Mouse (Mus musculus) CH12.LX (cell line): Measurements from ENCODE around the gene 1110032A03Rik. TPM values are rescaled to one million over a fixed set of nuclear protein-coding genes. Genes with fewer than 3 reads are reported as not detected.

ENCODE experiments used
- DNase-seq: peaks from one replicate; pipeline ENCODE4 v3.0.0-alpha.2; 2013; ENCODE audit errors: extremely low read depth
- H3K27ac ChIP-seq: 2 replicates; pipeline ENCODE4 v1.5.1; 2012; ENCODE audit warnings: low read depth, mild to moderate bottlenecking, control low read depth, moderate library complexity; ENCODE audit not compliant: insufficient read depth
- H3K27me3 ChIP-seq: replicated peaks from 2 replicates; pipeline ENCODE3; 2012; ENCODE audit warnings: inconsistent platforms
- H3K36me3 ChIP-seq, 2 experiments: replicated peaks in 1 of 2; 2 replicates each; pipeline versions ENCODE3 to v1.6.1; 2012; ENCODE audit warnings: inconsistent platforms in 1 of 2, low read length in 1 of 2, mild to moderate bottlenecking in 1 of 2, mixed read lengths in 1 of 2, moderate library complexity in 1 of 2; ENCODE audit not compliant: control insufficient read depth in 1 of 2, insufficient read depth in 1 of 2
- H3K4me1 ChIP-seq, 2 experiments: 2 replicates each; pipeline ENCODE4 v1.6.1; 2012; ENCODE audit warnings: inconsistent platforms in 1 of 2, moderate library complexity in 1 of 2; ENCODE audit not compliant: insufficient read depth in 2 of 2, control insufficient read depth in 1 of 2
- H3K4me2 ChIP-seq: 2 replicates; pipeline ENCODE4 v1.6.1; 2012; ENCODE audit warnings: low read depth, mild to moderate bottlenecking, control low read depth; ENCODE audit not compliant: poor library complexity, insufficient read depth, severe bottlenecking
- H3K4me3 ChIP-seq, 3 experiments: fragments of 150-350 bp in 1 of 3; sonication (generic) in 1 of 3; replicated peaks in 1 of 3; 2 replicates each; pipeline versions ENCODE3 to v1.5.1; 2011 to 2012; ENCODE audit warnings: low read depth in 2 of 3, low read length in 2 of 3, mild to moderate bottlenecking in 2 of 3, moderate library complexity in 2 of 3, control low read depth in 1 of 3, improper control_type of control experiment in 1 of 3, inconsistent platforms in 1 of 3, mixed read lengths in 1 of 3; ENCODE audit not compliant: poor library complexity in 1 of 3
- H3K79me2 ChIP-seq: replicated peaks from 2 replicates; pipeline ENCODE4 v1.6.1; 2012; ENCODE audit warnings: mild to moderate bottlenecking, moderate library complexity; ENCODE audit not compliant: control insufficient read depth, poor library complexity, insufficient read depth, severe bottlenecking; ENCODE audit errors: extremely low read depth
- H3K9ac ChIP-seq: 2 replicates; pipeline ENCODE4 v1.6.1; 2012; ENCODE audit warnings: low read depth, mild to moderate bottlenecking, control low read depth, moderate library complexity; ENCODE audit not compliant: insufficient read depth
- H3K9me3 ChIP-seq: replicated peaks from 2 replicates; pipeline ENCODE3; 2012; ENCODE audit warnings: low read length, inconsistent platforms, mixed read lengths
- CHD1 ChIP-seq: IDR thresholded peaks from 2 replicates; pipeline ENCODE4 v1.6.1; 2012; ENCODE audit warnings: low read depth, low read length, improper control_type of control experiment, inconsistent platforms
- CTCF ChIP-seq, 2 experiments: IDR thresholded peaks in 1 of 2; conservative IDR thresholded peaks in 1 of 2; 2 replicates each; pipeline ENCODE4 v1.5.1; 2011 to 2012; ENCODE audit warnings: low read depth in 2 of 2, low read length in 2 of 2, improper control_type of control experiment in 1 of 2, inconsistent platforms in 1 of 2, mild to moderate bottlenecking in 1 of 2, moderate library complexity in 1 of 2
- EP300 ChIP-seq: IDR thresholded peaks from 2 replicates; pipeline ENCODE4 v1.6.1; 2011; ENCODE audit warnings: low read length, improper control_type of control experiment
- GABPA ChIP-seq: IDR thresholded peaks from 2 replicates; pipeline ENCODE4 v1.6.1; 2012; ENCODE audit warnings: low read depth, low read length, improper control_type of control experiment, inconsistent platforms; ENCODE audit not compliant: insufficient replicate concordance
- IRF4 ChIP-seq: IDR thresholded peaks from 2 replicates; pipeline ENCODE4 v1.6.1; 2014; ENCODE audit warnings: low read depth, mild to moderate bottlenecking, inconsistent platforms, low read length, improper control_type of control experiment
- KAT2A ChIP-seq: IDR thresholded peaks from 2 replicates; pipeline ENCODE4 v1.6.1; 2012; ENCODE audit warnings: low read length, improper control_type of control experiment, inconsistent platforms; ENCODE audit not compliant: insufficient replicate concordance
- MEF2A ChIP-seq: IDR thresholded peaks from 2 replicates; pipeline ENCODE4 v1.6.1; 2014; ENCODE audit warnings: low read depth, mild to moderate bottlenecking, inconsistent platforms, low read length, improper control_type of control experiment, borderline replicate concordance
- MYC ChIP-seq: IDR thresholded peaks from 2 replicates; pipeline ENCODE4 v1.6.1; 2011; ENCODE audit warnings: low read depth, mild to moderate bottlenecking, improper control_type of control experiment, low read length
- NELFE ChIP-seq: IDR thresholded peaks from 2 replicates; pipeline ENCODE4 v1.6.1; 2011; ENCODE audit warnings: low read depth, low read length, improper control_type of control experiment
- NRF1 ChIP-seq: IDR thresholded peaks from 2 replicates; pipeline ENCODE4 v1.6.1; 2014; ENCODE audit warnings: low read depth, mild to moderate bottlenecking, inconsistent platforms, low read length, improper control_type of control experiment, moderate library complexity
- POLR2A ChIP-seq: IDR thresholded peaks from 2 replicates; pipeline ENCODE4 v1.6.1; 2011; ENCODE audit warnings: low read depth, mild to moderate bottlenecking, improper control_type of control experiment, low read length
- POLR2AphosphoS2 ChIP-seq: IDR thresholded peaks from 2 replicates; pipeline ENCODE4 v1.6.1; 2011; ENCODE audit warnings: low read depth, low read length, improper control_type of control experiment
- RAD21 ChIP-seq: IDR thresholded peaks from 2 replicates; pipeline ENCODE4 v1.6.1; 2011; ENCODE audit warnings: low read depth, mild to moderate bottlenecking, low read length, improper control_type of control experiment, moderate library complexity
- SMC3 ChIP-seq: IDR thresholded peaks from 2 replicates; pipeline ENCODE4 v1.6.1; 2011; ENCODE audit warnings: low read depth, low read length, improper control_type of control experiment
- TCF12 ChIP-seq: IDR thresholded peaks from 2 replicates; pipeline ENCODE4 v1.6.1; 2014; ENCODE audit warnings: low read depth, mild to moderate bottlenecking, inconsistent platforms, low read length, improper control_type of control experiment
- UBTF ChIP-seq: IDR thresholded peaks from 2 replicates; pipeline ENCODE4 v1.6.1; 2012; ENCODE audit warnings: low read depth, mild to moderate bottlenecking, inconsistent platforms, low read length, improper control_type of control experiment, moderate library complexity
- USF2 ChIP-seq: conservative IDR thresholded peaks from 2 replicates; pipeline ENCODE4 v1.6.1; 2011; ENCODE audit warnings: low read depth, low read length, improper control_type of control experiment
- ZC3H11A ChIP-seq: IDR thresholded peaks from 2 replicates; pipeline ENCODE4 v1.6.1; 2012; ENCODE audit warnings: low read depth, mild to moderate bottlenecking, inconsistent platforms, low read length, improper control_type of control experiment
- ZKSCAN1 ChIP-seq: IDR thresholded peaks from 2 replicates; pipeline ENCODE4 v1.6.1; 2012; ENCODE audit warnings: low read depth, inconsistent platforms, low read length, improper control_type of control experiment, borderline replicate concordance
- ZMIZ1 ChIP-seq: IDR thresholded peaks from 2 replicates; pipeline ENCODE4 v1.6.1; 2012; ENCODE audit warnings: low read depth, mild to moderate bottlenecking, inconsistent platforms, low read length, improper control_type of control experiment
- ZNF384 ChIP-seq: IDR thresholded peaks from 2 replicates; pipeline ENCODE4 v1.6.1; 2012; ENCODE audit warnings: low read depth, low read length, improper control_type of control experiment, inconsistent platforms
- dilution Hi-C: fragments of 300-500 bp; cut with MboI; formaldehyde crosslinking; loops from 2 replicates; pipeline ENCODE4 v1.14.3; 2020; ENCODE audit warnings: low sequenced_read_pairs; ENCODE audit not compliant: extremely low pct_unique_long_range_greater_than_20kb, extremely low pct_ligation_motif_present
- in situ Hi-C: fragments of 300-500 bp; cut with MboI; formaldehyde crosslinking; loops from 3 replicates; pipeline ENCODE4 v1.14.3; 2019; ENCODE audit warnings: low sequenced_read_pairs, low pct_ligation_motif_present, low pct_unique_long_range_greater_than_20kb, mixed read lengths
- polyA plus RNA-seq: library from polyadenylated mRNA; unstranded; fragments of >175 nt; gene quantifications from 2 replicates; pipeline ENCODE4 v1.2.1, GENCODE M21; 2012; ENCODE audit warnings: low read depth; ENCODE audit not compliant: insufficient read length
- total RNA-seq, 2 experiments: library from RNA; depleted of rRNA; stranded (reverse); fragments of 300-350 nt in 1 of 2; fragments of >200 nt in 1 of 2; gene quantifications; 2 replicates each; pipeline ENCODE4 v1.2.3; 2012 to 2014

The 1110032A03Rik gene
- total and polyA plus RNA-seq, 3 experiments, result 7.7 to 11.3 (median 9.0) TPM

DNA sequence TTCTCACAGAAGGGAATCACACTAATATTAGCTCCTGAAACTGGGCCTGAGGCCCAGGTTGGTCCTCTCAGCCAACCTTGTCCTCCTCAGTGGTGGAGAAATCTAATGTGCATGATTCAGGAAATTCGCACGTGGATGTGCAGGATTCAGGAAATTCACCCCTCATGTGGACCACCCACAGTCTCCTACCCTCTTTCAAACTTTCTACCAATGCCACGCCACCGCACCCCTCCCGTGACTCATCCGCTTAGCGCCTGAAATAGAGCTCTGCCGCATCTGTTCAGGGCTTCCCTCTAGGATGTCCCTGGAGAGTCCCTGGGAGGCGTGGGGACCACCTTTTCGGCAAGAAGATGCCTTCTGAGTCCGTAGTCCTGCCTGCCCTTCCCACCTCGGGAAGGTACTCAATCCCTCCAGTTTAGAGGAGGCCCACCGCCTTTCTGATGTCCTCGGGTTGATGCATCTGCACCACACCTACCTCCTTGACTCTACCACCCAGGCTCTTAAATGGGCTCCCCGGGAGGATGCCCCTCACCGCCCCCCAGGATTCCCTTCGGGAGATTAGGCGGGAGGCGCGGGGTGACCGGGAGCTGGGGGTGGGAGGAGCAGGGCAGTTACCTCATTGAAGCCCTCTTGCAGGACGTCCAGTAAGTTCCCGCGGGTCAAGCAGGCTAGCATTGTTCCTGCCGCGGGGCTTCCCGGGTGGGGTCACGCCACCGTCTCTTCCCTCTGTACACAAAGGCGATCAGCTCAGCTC, 48.0 kb downstream of the 1110032A03Rik start:
- no peaks in the 10 kb centered on the region for H3K36me3 ChIP-seq
- H3K27me3 ChIP-seq, result no peaks in the 10 kb centered on the region
- DNase-seq, result no peak
- dilution Hi-C loops, result no loop called here
- H3K4me1 ChIP-seq, result peaks cover 0 to 7% of the 10 kb centered on the region in 2 experiments; a peak in 2 of 4 replicates
- no peak for TF ChIP-seq EP300
- H3K27ac ChIP-seq, result no peak overlapping the region
- H3K4me2 ChIP-seq, result peak overlapping the region; percentile 1
- in situ Hi-C loops, result no loop called here
- H3K9ac ChIP-seq, result no peak overlapping the region
- no peaks in the 10 kb centered on the region for H3K79me2 ChIP-seq
- H3K9me3 ChIP-seq, result no peaks in the 10 kb centered on the region
- peak overlapping the region in 1 of 3 experiments; percentile 7 for H3K4me3 ChIP-seq

DNA sequence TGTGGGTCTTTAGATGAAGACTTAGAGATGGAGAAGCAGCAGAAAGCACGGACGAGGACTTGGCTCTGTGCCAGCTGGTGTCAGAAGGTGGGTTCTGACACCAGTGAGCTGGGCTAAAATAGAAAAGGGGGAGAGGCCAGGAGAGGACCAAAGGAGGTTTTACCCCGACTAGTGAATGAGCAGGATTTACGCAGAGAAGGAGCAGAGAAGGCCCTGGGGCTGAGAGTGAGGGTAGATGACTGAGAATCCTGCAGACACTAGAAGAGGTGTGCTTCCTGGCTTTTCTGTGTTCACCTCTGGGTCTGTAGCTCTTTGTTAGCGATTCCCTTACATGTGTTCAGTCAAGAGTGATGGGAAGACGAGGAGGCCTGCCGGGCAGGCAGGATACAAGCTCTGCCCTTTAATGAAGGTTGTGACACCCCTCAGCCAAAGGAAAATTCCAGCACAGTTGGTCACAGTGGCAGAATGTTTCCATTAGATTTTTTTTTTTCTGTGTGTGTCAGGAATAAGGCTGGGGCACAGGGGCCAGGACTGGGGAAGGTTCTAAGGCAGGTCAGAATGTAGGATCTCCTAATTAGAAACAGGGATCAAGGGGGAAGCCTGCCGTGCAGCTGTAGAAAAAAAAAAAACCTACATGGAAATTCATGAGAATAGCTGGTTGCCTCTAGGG, 49.3 kb downstream of the 1110032A03Rik start:
- dilution Hi-C loops (no loop called here), in situ Hi-C loops (no loop called here)
- H3K27ac ChIP-seq, result no peak overlapping the region
- H3K4me3 ChIP-seq, result no peak overlapping the region
- no peaks in the 10 kb centered on the region for H3K27me3 ChIP-seq
- DNase-seq, result no peak
- peaks cover 0 to 7% of the 10 kb centered on the region in 2 experiments; a peak in 2 of 4 replicates for H3K4me1 ChIP-seq
- no peaks in the 10 kb centered on the region for H3K9me3 ChIP-seq
- H3K79me2 ChIP-seq, result no peaks in the 10 kb centered on the region
- no peak for TF ChIP-seq GABPA
- H3K36me3 ChIP-seq, result no peaks in the 10 kb centered on the region
- H3K4me2 ChIP-seq, result no peak overlapping the region
- no peak overlapping the region for H3K9ac ChIP-seq

DNA sequence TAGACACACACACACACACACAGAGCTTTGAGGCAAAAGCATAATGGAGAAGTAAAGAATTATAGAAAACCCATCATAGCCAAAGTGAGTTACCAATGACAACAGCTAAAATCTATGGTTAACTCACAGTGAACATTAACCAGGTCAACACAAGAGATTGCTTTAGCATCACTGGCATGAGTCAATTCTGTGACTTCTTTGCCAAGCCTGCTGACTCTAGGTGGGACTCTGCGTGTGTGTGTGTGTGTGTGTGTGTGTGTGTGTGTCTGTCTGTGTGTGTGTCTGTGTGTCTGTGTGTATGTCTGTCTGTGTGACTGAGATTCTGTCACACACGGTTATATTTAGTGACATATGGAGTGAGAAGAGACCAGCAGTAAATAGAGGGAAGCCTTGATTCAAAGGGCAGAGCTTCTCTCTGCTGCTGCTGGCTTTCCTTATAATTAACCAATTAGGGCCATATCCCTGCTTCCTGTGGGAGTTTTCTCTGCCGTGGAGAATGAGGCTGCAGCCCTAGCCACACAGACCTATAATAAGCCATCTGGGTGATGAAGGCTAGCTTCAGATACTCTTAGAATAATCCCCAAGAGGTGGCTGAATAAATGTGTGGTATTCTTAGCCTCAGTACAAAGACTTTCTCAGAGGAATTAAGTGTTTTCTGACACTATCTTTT, 50.5 kb downstream of the 1110032A03Rik start:
- H3K79me2 ChIP-seq, result no peaks in the 10 kb centered on the region
- TF ChIP-seq ZMIZ1 (no peak), USF2 (no peak), POLR2AphosphoS2 (no peak), RAD21 (no peak), IRF4 (no peak), ZNF384 (no peak), KAT2A (no peak), CHD1 (no peak), SMC3 (no peak), GABPA (no peak), POLR2A (no peak), TCF12 (no peak), CTCF (conservative IDR thresholded peaks at IDR 0.05 in 1 of 2, IDR thresholded peaks at IDR 0.05 in 1 of 2; ENCODE audit: low read depth in 2 of 2, low read length in 2 of 2) (no peak), ZC3H11A (no peak), UBTF (no peak), MYC (no peak), ZKSCAN1 (no peak), NRF1 (no peak), MEF2A (no peak), NELFE (no peak)
- TF ChIP-seq, all 38 proteins: peak for 0

More for the DNA sequence above, 50.5 kb downstream of the 1110032A03Rik start:
- dilution Hi-C loops (no loop called here), in situ Hi-C loops (no loop called here)
- Histone ChIP-seq H3K4me1 (peaks cover 0 to 7% of the 10 kb centered on the region in 2 experiments; a peak in 2 of 4 replicates), H3K9ac (no peak overlapping the region), H3K4me3 (no peak overlapping the region), H3K4me2 (no peak overlapping the region), H3K27me3 (no peaks in the 10 kb centered on the region), H3K27ac (no peak overlapping the region), H3K9me3 (no peaks in the 10 kb centered on the region), H3K36me3 (no peaks in the 10 kb centered on the region)
- no peak for DNase-seq
